Mouse (Mus musculus): ENCODE data around the gene Tspan14. TPM values are rescaled to one million over a fixed set of nuclear protein-coding genes. Genes with fewer than 3 reads are reported as not detected.

Gene Tspan14
- polyA plus RNA-seq, 2 experiments from 2014 or later = 56.8 to 58.3 TPM

DNA sequence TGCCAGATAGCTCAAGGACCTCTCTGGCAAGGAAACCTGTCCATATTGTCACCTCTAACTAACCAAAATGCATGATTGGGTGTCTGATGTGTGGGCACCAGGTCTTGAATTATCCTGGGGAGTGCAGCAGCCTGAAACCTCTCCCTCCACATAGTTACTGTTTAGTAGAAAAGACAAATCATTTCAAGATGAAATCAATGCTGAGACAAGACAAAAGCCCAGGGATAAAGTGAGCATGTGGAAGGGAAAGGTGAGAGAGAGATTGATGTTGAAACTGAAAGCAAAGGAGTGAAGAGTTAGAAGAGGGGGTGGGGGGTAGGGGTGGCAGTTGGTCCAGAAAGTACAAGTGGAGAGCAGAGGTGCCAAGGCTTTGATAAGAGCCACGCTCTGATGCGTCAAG lies 1.4 kb upstream of the Tspan14 start:
- ATAC-seq = no peak

- ATAC-seq = no peak
Measured at GRCm38 (mm10) chr14:40967598-40967900, 942 bp upstream of the Tspan14 start.

DNA sequence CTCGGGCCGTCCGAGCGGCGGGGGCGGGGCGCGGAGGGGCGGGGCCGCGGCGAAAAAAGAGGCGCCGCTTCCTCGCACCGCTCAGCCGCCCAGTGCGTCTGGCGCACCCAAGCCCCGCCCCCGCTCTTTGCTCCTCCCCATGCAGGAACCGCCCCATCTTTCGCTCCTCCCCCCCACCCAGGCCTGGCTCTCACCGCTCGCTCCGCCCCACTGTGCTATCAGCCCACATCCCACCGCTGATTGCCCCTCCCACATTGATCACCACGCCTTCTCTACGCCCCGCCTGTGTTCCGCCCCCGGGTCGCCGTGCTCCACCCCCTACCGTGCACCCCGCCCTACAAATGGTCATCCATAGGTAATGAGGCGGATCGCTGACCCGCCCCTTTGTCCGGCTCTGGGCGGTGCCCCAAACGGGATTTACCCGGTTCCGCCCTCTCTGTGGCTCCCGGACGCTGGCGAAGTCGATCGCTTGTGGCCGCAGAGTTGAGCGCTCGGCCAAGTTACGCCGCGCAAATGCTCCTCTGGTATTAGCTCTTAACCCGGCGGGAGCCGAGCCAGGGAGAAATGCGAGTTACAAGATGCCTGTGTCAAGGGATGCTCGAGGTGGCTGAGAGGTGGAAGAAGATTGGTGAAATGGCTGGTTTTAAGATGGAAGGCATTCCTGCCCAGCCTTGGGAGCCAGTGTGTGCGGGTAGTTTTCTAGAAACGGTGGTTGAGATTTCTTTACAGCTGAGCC lies 423 bp upstream of the Tspan14 start:
- peak; percentile 81 for ATAC-seq

- ATAC-seq = no peak
Measured at GRCm38 (mm10) chr14:40965507-40966356, 875 bp downstream of the Tspan14 start.

DNA sequence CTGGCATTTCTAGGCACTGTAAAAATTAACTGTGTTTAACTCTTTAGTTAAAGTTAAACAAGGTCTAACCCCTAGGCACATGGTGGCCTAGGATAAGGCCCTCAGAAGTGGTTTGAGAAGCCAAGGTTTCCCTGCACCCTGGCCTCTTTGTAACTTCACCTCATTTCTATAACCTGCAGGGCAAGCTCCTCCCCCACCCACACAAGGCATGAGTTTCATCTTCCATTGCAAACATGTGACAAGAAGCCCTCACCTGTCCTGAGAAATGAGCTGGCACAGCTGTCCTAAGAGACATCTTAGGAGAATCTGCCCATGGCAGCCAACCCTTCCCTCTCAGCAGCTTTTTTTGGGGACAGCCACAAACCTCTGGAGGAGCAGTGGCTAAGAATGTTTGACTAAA lies 1.7 kb downstream of the Tspan14 start:
- ATAC-seq = no peak

- ATAC-seq = no peak
Measured at GRCm38 (mm10) chr14:40964214-40964610, 2.4 kb downstream of the Tspan14 start.

- no peak for ATAC-seq
Measured at GRCm38 (mm10) chr14:40963501-40964213, 3.0 kb downstream of the Tspan14 start.

DNA sequence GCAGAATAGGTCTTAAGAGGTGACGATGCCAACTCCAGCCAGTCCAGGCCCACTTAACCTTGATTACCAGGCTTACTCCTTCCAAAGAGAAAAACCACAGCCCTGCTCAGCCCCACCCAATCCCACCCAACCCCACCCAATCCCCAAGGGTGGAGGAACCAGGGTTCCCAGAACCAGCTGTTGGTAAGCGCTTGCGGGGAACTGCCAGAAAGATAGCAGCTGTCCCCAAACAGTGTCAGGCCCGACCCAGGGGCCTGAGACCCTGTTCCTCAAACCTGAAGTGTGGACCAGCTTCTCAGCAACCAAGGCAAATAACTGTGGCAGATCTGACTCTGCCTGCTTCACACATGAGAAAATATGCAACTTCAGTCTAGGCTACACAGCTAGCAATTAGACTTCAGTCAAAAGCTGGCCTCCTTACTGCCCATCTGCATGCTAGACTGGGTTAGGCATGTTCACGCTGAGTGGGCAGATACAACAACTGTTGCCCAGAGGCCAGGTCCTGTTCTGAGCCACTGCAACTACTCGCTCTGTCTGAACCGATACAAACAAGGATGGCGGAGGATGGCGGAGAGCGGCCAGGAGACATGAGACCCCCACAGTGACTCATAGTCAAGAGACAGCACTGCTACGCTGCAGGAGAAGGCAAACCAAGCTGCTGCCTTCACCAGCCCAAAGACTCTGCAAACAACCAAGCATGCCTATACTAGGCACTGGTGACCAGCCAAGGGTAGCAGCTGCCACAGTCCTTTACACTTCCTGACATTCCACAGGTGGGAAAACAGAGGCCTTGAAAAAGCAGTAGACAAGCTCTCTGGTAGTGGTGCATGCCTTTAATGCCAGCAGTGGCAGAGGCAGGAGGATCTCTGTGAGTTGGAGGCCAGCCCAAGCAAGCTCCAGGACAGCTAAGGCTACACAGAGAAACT lies 4.0 kb downstream of the Tspan14 start:
- ATAC-seq = no peak

DNA sequence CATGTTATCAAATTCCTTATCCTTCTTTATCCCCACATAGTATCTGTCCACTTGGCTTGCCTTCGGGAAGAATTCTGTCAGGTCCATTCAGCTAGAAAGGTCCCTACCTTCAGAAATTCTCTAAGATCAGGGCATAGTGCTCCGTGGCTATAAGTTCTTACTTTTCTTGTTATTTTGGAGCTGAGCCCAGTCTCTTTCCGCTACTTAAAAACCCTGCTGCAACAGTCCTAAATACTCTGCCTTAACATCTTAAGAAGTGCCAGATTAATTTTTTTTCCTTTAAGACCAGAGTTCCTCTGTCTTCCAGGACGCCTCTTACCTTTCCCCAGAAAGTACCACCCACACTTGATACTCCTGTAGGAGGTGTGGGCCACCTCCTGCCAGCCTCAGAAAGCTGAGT lies 6.4 kb downstream of the Tspan14 start:
- ATAC-seq = no peak

GRCm38 (mm10) chr14:40959586-40959985 lies 7.0 kb downstream of the Tspan14 start:
- ATAC-seq = no peak

DNA sequence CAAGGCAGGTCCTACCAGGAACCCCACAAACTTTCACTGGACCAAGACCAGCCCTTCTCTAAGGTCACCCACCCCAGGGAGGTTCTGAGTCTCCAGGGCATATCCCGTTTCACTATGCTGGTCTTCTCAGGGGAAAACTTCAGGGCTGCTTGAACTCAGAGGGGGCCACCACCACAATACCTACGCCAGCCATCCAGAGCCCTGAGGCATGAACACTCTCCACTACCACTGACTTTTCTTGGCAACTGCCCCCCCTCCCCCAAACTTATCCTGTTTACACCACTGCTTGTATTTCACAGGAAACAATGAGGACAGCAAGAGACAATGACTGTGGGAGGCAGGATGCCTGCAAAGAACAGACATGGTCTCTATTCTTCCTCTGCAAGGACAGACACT lies 7.6 kb downstream of the Tspan14 start:
- peak; percentile 68 for ATAC-seq

DNA sequence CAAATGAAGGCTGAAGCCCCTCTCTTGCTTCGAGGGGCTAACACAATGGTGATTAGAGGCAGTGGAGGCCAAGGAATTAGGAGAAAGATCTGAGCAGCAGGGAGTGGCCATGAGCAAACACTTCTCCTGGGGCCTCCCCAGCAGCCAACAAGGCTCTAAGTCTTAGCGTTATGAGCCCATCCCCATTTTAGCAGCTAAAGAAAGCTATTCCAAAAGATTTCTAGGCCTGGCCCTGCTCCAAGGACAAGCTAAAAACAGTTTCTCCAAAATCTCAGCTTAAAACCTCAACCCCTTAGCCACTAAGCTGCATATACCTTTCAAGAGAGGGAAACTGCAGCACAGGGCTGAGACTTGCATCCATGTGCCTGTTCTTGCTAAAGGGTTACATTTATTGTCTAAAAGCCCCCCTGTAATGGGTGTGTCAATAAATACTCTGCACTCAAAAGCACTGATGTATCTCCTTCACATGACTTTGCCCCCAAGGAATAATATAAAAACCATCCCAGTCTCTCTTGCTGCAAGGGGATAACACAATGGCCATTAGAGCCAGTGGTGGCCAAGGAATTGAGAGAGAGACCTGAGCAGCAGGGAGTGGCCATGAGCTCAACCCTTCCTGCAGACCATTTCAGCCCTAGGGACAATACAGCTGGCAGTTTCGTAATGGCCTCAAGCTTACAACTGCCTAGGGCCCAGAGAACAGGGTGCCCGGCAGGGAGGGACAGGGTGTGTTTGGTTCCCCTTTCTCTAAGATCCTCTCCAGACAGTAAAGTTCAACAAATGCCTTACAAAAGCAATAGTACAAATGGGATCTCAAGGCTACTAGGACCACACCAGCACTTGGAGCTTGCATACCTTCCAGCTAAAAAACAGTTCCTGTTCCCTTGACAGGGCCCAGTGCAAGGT lies 8.3 kb downstream of the Tspan14 start:
- no peak for ATAC-seq

- no peak for ATAC-seq
Measured at GRCm38 (mm10) chr14:40957607-40958006, 9.0 kb downstream of the Tspan14 start.

DNA sequence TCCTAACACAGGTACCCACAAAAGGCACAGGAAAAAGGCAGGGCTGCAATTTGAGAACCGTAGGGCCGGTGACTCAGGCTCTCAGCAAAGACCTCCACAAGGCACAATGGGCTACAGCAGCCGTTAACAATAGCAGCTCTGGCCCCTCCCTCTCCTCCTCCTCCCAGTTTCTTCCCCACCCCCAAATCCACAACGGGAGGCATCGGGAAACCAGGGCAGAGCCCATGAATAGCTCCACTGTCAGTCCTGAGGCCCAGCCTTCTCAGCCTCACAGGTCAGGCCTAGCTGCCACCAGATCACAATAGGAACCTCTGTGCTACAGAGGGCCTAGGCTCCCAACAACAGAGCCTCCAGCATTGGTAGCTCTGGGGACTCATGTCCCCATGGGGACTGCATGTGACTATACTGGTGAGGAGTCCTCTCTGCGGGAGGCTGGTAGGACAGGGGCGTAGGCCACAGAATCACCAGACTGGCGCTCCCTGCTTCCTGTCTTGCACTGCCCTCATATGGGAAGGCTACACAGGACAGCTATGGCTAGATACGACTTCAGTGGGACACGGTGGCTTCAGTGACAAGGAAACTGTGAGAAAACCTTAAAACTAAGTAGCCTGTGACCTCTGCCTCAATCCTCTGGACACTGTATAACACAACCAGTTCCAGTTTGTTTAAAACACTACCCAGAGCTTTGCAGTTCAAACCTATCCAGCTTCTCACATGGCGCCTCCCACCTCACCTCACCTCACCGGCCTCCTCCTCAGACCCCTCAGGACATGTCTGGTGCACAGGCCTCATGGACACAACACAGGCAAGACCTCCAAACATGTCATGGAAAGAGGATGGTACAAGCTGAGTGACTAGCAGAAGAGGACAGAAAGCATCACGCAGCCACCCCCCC lies 10.1 kb downstream of the Tspan14 start:
- peak; percentile 50 for ATAC-seq

- ATAC-seq = no peak
Measured at GRCm38 (mm10) chr14:40955596-40956251, 10.9 kb downstream of the Tspan14 start.

GRCm38 (mm10) chr14:40955146-40955545 lies 11.5 kb downstream of the Tspan14 start:
- no peak for ATAC-seq

- ATAC-seq = no peak
Measured at GRCm38 (mm10) chr14:40953381-40953780, 13.2 kb downstream of the Tspan14 start.

DNA sequence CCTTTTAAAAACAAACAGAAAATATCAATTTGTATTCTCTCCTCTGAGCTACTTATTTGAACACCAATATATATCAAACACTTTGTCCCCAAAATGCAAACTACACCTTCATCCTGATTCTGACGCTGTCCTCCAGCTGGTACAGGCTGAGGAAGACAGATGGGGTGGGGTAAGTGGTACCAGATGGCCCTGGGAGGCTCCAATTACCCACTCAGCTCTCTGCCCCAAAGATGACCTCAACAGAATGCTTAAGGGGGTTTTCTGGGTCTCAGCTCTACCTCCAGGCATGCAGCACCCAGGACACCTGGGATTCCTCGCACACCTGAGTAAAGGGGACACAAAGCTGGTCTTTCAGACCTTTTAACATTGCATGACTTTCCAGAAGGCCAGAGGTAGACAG lies 13.9 kb downstream of the Tspan14 start:
- no peak for ATAC-seq

DNA sequence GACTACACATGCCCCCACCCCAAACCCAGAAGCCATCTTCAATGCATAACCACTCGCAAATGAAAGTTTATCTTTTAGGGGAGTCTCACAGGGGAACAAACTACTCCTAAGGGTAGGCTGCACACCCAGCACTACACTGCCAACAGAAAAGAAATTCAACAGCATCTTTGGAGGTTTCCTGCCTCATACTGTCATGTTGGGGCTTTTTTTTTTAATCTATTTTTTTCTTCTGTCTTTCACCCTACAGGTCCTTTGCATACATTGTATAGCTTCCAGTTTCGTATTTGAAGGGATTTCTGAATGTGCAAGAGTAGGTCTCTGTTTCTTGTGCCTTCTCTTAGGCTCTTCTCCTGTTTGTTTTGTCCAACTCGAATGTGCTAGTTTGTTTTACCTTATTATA lies 14.3 kb downstream of the Tspan14 start:
- ATAC-seq = no peak

Data from activated CD4-positive, CD25-positive, alpha-beta regulatory T cell, adult 4 months (primary cell).